Mouse (Mus musculus) testis, adult 2 months (tissue): ENCODE results near the gene Srm.

Experiments used
- CTCF ChIP-seq: fragments of 200-500 bp; IDR thresholded peaks from 2 replicates; pipeline ENCODE4 v1.5.1; 2012; ENCODE audit warnings: low read depth, mild to moderate bottlenecking, inconsistent platforms, low read length, moderate library complexity; ENCODE audit not compliant: control insufficient read depth, insufficient read depth, insufficient replicate concordance
- POLR2A ChIP-seq: fragments of 200-500 bp; IDR thresholded peaks from 2 replicates; pipeline ENCODE4 v1.6.1; 2012; ENCODE audit warnings: low read depth, mild to moderate bottlenecking, inconsistent platforms, low read length, moderate library complexity; ENCODE audit not compliant: control insufficient read depth

DNA sequence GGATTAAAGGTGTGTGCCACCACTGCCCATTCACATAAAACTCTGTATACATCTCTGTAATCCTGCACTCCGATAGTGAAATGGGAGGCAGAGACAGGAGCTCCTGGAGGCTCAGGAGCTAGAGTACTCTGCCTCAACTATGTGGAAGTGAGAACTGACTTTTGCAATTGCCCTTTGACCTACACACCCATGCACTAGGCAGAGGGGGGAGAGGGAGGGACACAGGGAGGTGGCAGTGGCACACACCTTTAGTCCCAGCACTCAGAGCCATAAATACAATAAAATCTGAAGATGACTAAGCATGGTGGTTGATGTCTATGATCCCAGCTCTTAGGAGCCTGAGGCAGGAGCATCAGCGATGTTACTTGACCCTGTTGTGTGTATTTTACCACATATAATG is 48.2 kb downstream of the Srm start:
- TF ChIP-seq CTCF (no peak), POLR2A (no peak)
